Mouse (Mus musculus): ENCODE measurements around the gene Ccl11. TPM values are rescaled to one million over a fixed set of nuclear protein-coding genes. Genes with fewer than 3 reads are reported as not detected.

The Ccl11 gene
- polyA plus RNA-seq, 1 experiment from 2014 or later, result not detected

GRCm38 (mm10) chr11:82035857-82036256 lies 21.8 kb upstream of the Ccl11 start:
- H3K27me3 ChIP-seq (ENCODE audit: control insufficient read depth, insufficient read depth, low read length), result no peaks in the 10 kb centered on the region
- WGBS, result 96% methylated on average over 2 of the region's 2 CpGs
- H3K4me1 ChIP-seq (ENCODE audit: control insufficient read depth, insufficient read depth, low read length), result no peaks in the 10 kb centered on the region
- no peak overlapping the region for H3K9ac ChIP-seq (replicated peaks; ENCODE audit: low read length)
- no peaks in the 10 kb centered on the region for H3K36me3 ChIP-seq (replicated peaks; ENCODE audit: control insufficient read depth, insufficient read depth, low read depth, low read length)
- no peaks in the 10 kb centered on the region for H3K9me3 ChIP-seq (replicated peaks; ENCODE audit: control insufficient read depth, low read length)
- DNase-seq (ENCODE audit: low spot score) (no peak), ATAC-seq (replicated peaks; ENCODE audit: insufficient number of reproducible peaks, low FRiP score, low TSS enrichment, low read depth) (no peak)
- H3K27ac ChIP-seq (replicated peaks; ENCODE audit: low read depth, low read length), result no peak overlapping the region
- no peak overlapping the region for H3K4me2 ChIP-seq (ENCODE audit: low read depth, low read length)
- no peak overlapping the region for H3K4me3 ChIP-seq (ENCODE audit: low read depth, low read length)

GRCm38 (mm10) chr11:82038535-82038934 lies 19.1 kb upstream of the Ccl11 start, which contains the start of gene Gm17268:
TSS of gene Gm17268 (minus strand) at chr11:82038562.
- 49% methylated on average over 2 of the region's 2 CpGs for WGBS
- Histone ChIP-seq H3K9ac (replicated peaks; ENCODE audit: low read length) (no peak within 1 kb of the TSS), H3K27me3 (ENCODE audit: control insufficient read depth, insufficient read depth, low read length) (no peaks in the 10 kb centered on the region), H3K4me1 (ENCODE audit: control insufficient read depth, insufficient read depth, low read length) (no peaks in the 10 kb centered on the region), H3K4me3 (ENCODE audit: low read depth, low read length) (no peak within 1 kb of the TSS), H3K36me3 (replicated peaks; ENCODE audit: control insufficient read depth, insufficient read depth, low read depth, low read length) (no peaks in the 10 kb centered on the region), H3K27ac (replicated peaks; ENCODE audit: low read depth, low read length) (no peak within 1 kb of the TSS), H3K4me2 (ENCODE audit: low read depth, low read length) (no peak within 1 kb of the TSS), H3K9me3 (replicated peaks; ENCODE audit: control insufficient read depth, low read length) (no peaks in the 10 kb centered on the region)
- DNase-seq (ENCODE audit: low spot score) (no peak), ATAC-seq (replicated peaks; ENCODE audit: insufficient number of reproducible peaks, low FRiP score, low TSS enrichment, low read depth) (no peak)

GRCm38 (mm10) chr11:82039132-82039660 lies 18.4 kb upstream of the Ccl11 start:
- DNase-seq (ENCODE audit: low spot score) (no peak), ATAC-seq (replicated peaks; ENCODE audit: insufficient number of reproducible peaks, low FRiP score, low TSS enrichment, low read depth) (no peak)
- no peak overlapping the region for H3K4me3 ChIP-seq (ENCODE audit: low read depth, low read length)
- WGBS, result 72% methylated on average over 3 of the region's 3 CpGs
- no peak overlapping the region for H3K9ac ChIP-seq (replicated peaks; ENCODE audit: low read length)
- H3K4me2 ChIP-seq (ENCODE audit: low read depth, low read length), result no peak overlapping the region
- no peaks in the 10 kb centered on the region for H3K9me3 ChIP-seq (replicated peaks; ENCODE audit: control insufficient read depth, low read length)
- no peaks in the 10 kb centered on the region for H3K4me1 ChIP-seq (ENCODE audit: control insufficient read depth, insufficient read depth, low read length)
- H3K27ac ChIP-seq (replicated peaks; ENCODE audit: low read depth, low read length), result no peak overlapping the region
- H3K27me3 ChIP-seq (ENCODE audit: control insufficient read depth, insufficient read depth, low read length), result no peaks in the 10 kb centered on the region
- no peaks in the 10 kb centered on the region for H3K36me3 ChIP-seq (replicated peaks; ENCODE audit: control insufficient read depth, insufficient read depth, low read depth, low read length)

GRCm38 (mm10) chr11:82041671-82042080 lies 15.9 kb upstream of the Ccl11 start:
- 90% methylated on average over 4 of the region's 4 CpGs for WGBS
- H3K9me3 ChIP-seq (replicated peaks; ENCODE audit: control insufficient read depth, low read length), result no peaks in the 10 kb centered on the region
- no peak overlapping the region for H3K4me3 ChIP-seq (ENCODE audit: low read depth, low read length)
- no peaks in the 10 kb centered on the region for H3K36me3 ChIP-seq (replicated peaks; ENCODE audit: control insufficient read depth, insufficient read depth, low read depth, low read length)
- no peak overlapping the region for H3K4me2 ChIP-seq (ENCODE audit: low read depth, low read length)
- no peaks in the 10 kb centered on the region for H3K4me1 ChIP-seq (ENCODE audit: control insufficient read depth, insufficient read depth, low read length)
- no peak for ATAC-seq (replicated peaks; ENCODE audit: insufficient number of reproducible peaks, low FRiP score, low TSS enrichment, low read depth)
- no peaks in the 10 kb centered on the region for H3K27me3 ChIP-seq (ENCODE audit: control insufficient read depth, insufficient read depth, low read length)
- no peak overlapping the region for H3K27ac ChIP-seq (replicated peaks; ENCODE audit: low read depth, low read length)
- H3K9ac ChIP-seq (replicated peaks; ENCODE audit: low read length), result no peak overlapping the region
- DNase-seq (ENCODE audit: low spot score), result no peak

GRCm38 (mm10) chr11:82045471-82045870 lies 12.2 kb upstream of the Ccl11 start, which contains the start of gene Ccl7:
TSS of gene Ccl7 (plus strand) at chr11:82045712.
- no peaks in the 10 kb centered on the region for H3K4me1 ChIP-seq (ENCODE audit: control insufficient read depth, insufficient read depth, low read length)
- no peaks in the 10 kb centered on the region for H3K27me3 ChIP-seq (ENCODE audit: control insufficient read depth, insufficient read depth, low read length)
- no peak within 1 kb of the TSS for H3K4me3 ChIP-seq (ENCODE audit: low read depth, low read length)
- ATAC-seq (replicated peaks; ENCODE audit: insufficient number of reproducible peaks, low FRiP score, low TSS enrichment, low read depth) (no peak), DNase-seq (ENCODE audit: low spot score) (no peak)
- 77% methylated on average over 3 of the region's 3 CpGs for WGBS
- no peak within 1 kb of the TSS for H3K27ac ChIP-seq (replicated peaks; ENCODE audit: low read depth, low read length)
- H3K36me3 ChIP-seq (replicated peaks; ENCODE audit: control insufficient read depth, insufficient read depth, low read depth, low read length), result no peaks in the 10 kb centered on the region
- no peak within 1 kb of the TSS for H3K9ac ChIP-seq (replicated peaks; ENCODE audit: low read length)
- H3K9me3 ChIP-seq (replicated peaks; ENCODE audit: control insufficient read depth, low read length), result no peaks in the 10 kb centered on the region
- H3K4me2 ChIP-seq (ENCODE audit: low read depth, low read length), result no peak within 1 kb of the TSS

- H3K27me3 ChIP-seq (ENCODE audit: control insufficient read depth, insufficient read depth, low read length), result no peaks in the 10 kb centered on the region
- H3K4me3 ChIP-seq (ENCODE audit: low read depth, low read length), result no peak overlapping the region
- DNase-seq (ENCODE audit: low spot score) (peak; percentile 67), ATAC-seq (replicated peaks; ENCODE audit: insufficient number of reproducible peaks, low FRiP score, low TSS enrichment, low read depth) (no peak)
- WGBS, result 27% methylated on average over 6 of the region's 6 CpGs
- no peaks in the 10 kb centered on the region for H3K36me3 ChIP-seq (replicated peaks; ENCODE audit: control insufficient read depth, insufficient read depth, low read depth, low read length)
- no peaks in the 10 kb centered on the region for H3K4me1 ChIP-seq (ENCODE audit: control insufficient read depth, insufficient read depth, low read length)
- H3K9ac ChIP-seq (replicated peaks; ENCODE audit: low read length), result no peak overlapping the region
- H3K9me3 ChIP-seq (replicated peaks; ENCODE audit: control insufficient read depth, low read length), result no peaks in the 10 kb centered on the region
- H3K4me2 ChIP-seq (ENCODE audit: low read depth, low read length), result no peak overlapping the region
- no peak overlapping the region for H3K27ac ChIP-seq (replicated peaks; ENCODE audit: low read depth, low read length)
Measured at GRCm38 (mm10) chr11:82047746-82048415, 9.7 kb upstream of the Ccl11 start.

- ATAC-seq (replicated peaks; ENCODE audit: insufficient number of reproducible peaks, low FRiP score, low TSS enrichment, low read depth) (no peak), DNase-seq (ENCODE audit: low spot score) (no peak)
- Histone ChIP-seq H3K9me3 (replicated peaks; ENCODE audit: control insufficient read depth, low read length) (no peaks in the 10 kb centered on the region), H3K9ac (replicated peaks; ENCODE audit: low read length) (no peak overlapping the region), H3K27me3 (ENCODE audit: control insufficient read depth, insufficient read depth, low read length) (no peaks in the 10 kb centered on the region), H3K36me3 (replicated peaks; ENCODE audit: control insufficient read depth, insufficient read depth, low read depth, low read length) (no peaks in the 10 kb centered on the region), H3K4me1 (ENCODE audit: control insufficient read depth, insufficient read depth, low read length) (no peaks in the 10 kb centered on the region), H3K27ac (replicated peaks; ENCODE audit: low read depth, low read length) (no peak overlapping the region), H3K4me3 (ENCODE audit: low read depth, low read length) (no peak overlapping the region), H3K4me2 (ENCODE audit: low read depth, low read length) (no peak overlapping the region)
- 88% methylated on average over 7 of the region's 7 CpGs for WGBS
Measured at GRCm38 (mm10) chr11:82053849-82054248, 3.8 kb upstream of the Ccl11 start.

GRCm38 (mm10) chr11:82062226-82062625 lies 4.6 kb downstream of the Ccl11 start:
- 48% methylated on average over 3 of the region's 3 CpGs for WGBS
- H3K4me2 ChIP-seq (ENCODE audit: low read depth, low read length), result no peak overlapping the region
- H3K4me3 ChIP-seq (ENCODE audit: low read depth, low read length), result no peak overlapping the region
- no peak overlapping the region for H3K27ac ChIP-seq (replicated peaks; ENCODE audit: low read depth, low read length)
- no peaks in the 10 kb centered on the region for H3K27me3 ChIP-seq (ENCODE audit: control insufficient read depth, insufficient read depth, low read length)
- H3K9me3 ChIP-seq (replicated peaks; ENCODE audit: control insufficient read depth, low read length), result no peaks in the 10 kb centered on the region
- H3K4me1 ChIP-seq (ENCODE audit: control insufficient read depth, insufficient read depth, low read length), result no peaks in the 10 kb centered on the region
- H3K9ac ChIP-seq (replicated peaks; ENCODE audit: low read length), result no peak overlapping the region
- no peak for ATAC-seq (replicated peaks; ENCODE audit: insufficient number of reproducible peaks, low FRiP score, low TSS enrichment, low read depth)
- no peaks in the 10 kb centered on the region for H3K36me3 ChIP-seq (replicated peaks; ENCODE audit: control insufficient read depth, insufficient read depth, low read depth, low read length)
- DNase-seq (ENCODE audit: low spot score), result peak; percentile 55

Data from embryonic facial prominence, embryonic 11.5 days (tissue).